In the genomic region with DNA sequence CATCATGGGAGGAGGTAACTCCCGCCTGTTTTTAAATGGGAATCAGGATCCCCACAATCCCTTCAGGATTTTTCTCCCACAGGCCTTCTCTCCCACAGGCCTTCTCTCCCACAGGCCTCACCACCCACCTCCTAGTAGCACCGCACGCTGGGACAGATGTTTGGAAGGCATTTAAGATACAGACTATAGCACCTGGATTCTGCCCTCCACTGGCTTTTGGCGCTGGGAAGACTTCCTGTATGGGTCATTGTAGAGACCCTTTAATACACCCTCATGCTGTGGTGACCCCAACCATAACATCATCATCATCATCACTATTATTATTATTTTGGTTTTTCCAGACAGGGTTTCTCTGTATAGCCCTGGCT, we compare ENCODE assay signal across 13 mouse cellular contexts. TPM values are rescaled to one million over a fixed set of nuclear protein-coding genes. Genes with fewer than 3 reads are reported as not detected.
DNase-seq lines count a peak whose midpoint lies in the region; ATAC-seq and TF ChIP-seq lines count a peak whose summit lies in the region.
"Had no signal": no experiment of that assay in that cellular context is flagged by ENCODE, and none has a peak within 500 bp of the region (broad histone marks: within the 10 kb centered on the region; RNA-seq: fewer than 3 reads in every experiment).

No protein-coding gene starts in this region.

- intact Hi-C loops in gastrocnemius, adult 2 months (cut with DNase I): loop anchor here (2.0 kb wide), 1 partner anchor 23 kb away; the partner anchor contains the start of gene Tnfsf13

- 0 out of 2 replicates have a peak, but pooled peaks cover 5% of the 10 kb centered on the region for H3K4me1 ChIP-seq in hindbrain, postnatal 0 days (ENCODE audit: insufficient read depth, low read length)
- H3K4me1 ChIP-seq in hindbrain, embryonic 13.5 days (replicated peaks): peaks cover 3% of the 10 kb centered on the region; the same call in 1 of the 2 replicates
- H3K4me1 ChIP-seq in E14TG2a.4 (replicated peaks; ENCODE audit: low read depth, low read length): peaks cover 76% of the 10 kb centered on the region
- peaks cover 18% of the 10 kb centered on the region for H3K4me1 ChIP-seq in ES-Bruce4 (ENCODE audit: control insufficient read depth, insufficient read depth, low read length)

- WGBS in hindbrain, postnatal 0 days: 86% methylated on average over 4 of the region's 4 CpGs
- 80% methylated on average over 4 of the region's 4 CpGs for WGBS in hindbrain, embryonic 13.5 days

- TF ChIP-seq CTCF in gastrocnemius, adult 2 months (IDR thresholded peaks at IDR 0.05): no peak
- TF ChIP-seq CTCF in hindbrain, postnatal 0 days (IDR thresholded peaks at IDR 0.05; ENCODE audit: low read depth): no peak
- TF ChIP-seq CTCF in E14TG2a.4 (conservative IDR thresholded peaks at IDR 0.05; ENCODE audit: low read length) (no peak), ES-Bruce4 (IDR thresholded peaks at IDR 0.05; ENCODE audit: low read depth, low read length) (no peak)

- no peaks in the 10 kb centered on the region for H3K36me3 ChIP-seq in hindbrain, postnatal 0 days (ENCODE audit: insufficient read depth, low read length)
- H3K36me3 ChIP-seq in hindbrain, embryonic 13.5 days: no peaks in the 10 kb centered on the region
- H3K36me3 ChIP-seq in E14TG2a.4 (ENCODE audit: insufficient read depth, low read length) (no peaks in the 10 kb centered on the region), ES-Bruce4 (ENCODE audit: control insufficient read depth, insufficient read depth, low read length, poor library complexity, severe bottlenecking) (no peaks in the 10 kb centered on the region)
- H3K36me3 ChIP-seq: embryonic facial prominence, embryonic 12.5 days; heart, embryonic 10.5 days had no signal

- ATAC-seq in hindbrain, postnatal 0 days: no peak
- no peak for ATAC-seq in hindbrain, embryonic 13.5 days (ENCODE audit: low FRiP score)
- ATAC-seq: activated CD4-positive, CD25-positive, alpha-beta regulatory T cell, adult 4 months; intestine, embryonic 16.5 days had no signal

- TF ChIP-seq EP300 in ES-Bruce4 (IDR thresholded peaks at IDR 0.05; ENCODE audit: insufficient read depth, low read depth, low read length): no peak

- no peak overlapping the region for H3K9ac ChIP-seq in hindbrain, postnatal 0 days (replicated peaks; ENCODE audit: low read length)
- H3K9ac ChIP-seq in hindbrain, embryonic 13.5 days: no peak overlapping the region
- H3K9ac ChIP-seq in ES-Bruce4 (ENCODE audit: low read depth, poor library complexity, severe bottlenecking): peak overlapping the region; percentile 59
- H3K9ac ChIP-seq: embryonic facial prominence, embryonic 12.5 days had no signal

- H3K27me3 ChIP-seq in hindbrain, postnatal 0 days (ENCODE audit: insufficient read depth, low read length): no peaks in the 10 kb centered on the region
- no peaks in the 10 kb centered on the region for H3K27me3 ChIP-seq in hindbrain, embryonic 13.5 days
- H3K27me3 ChIP-seq in E14TG2a.4 (ENCODE audit: insufficient read depth, low read length): no peaks in the 10 kb centered on the region
- no peaks in the 10 kb centered on the region for H3K27me3 ChIP-seq in ES-Bruce4 (ENCODE audit: control insufficient read depth, insufficient read depth, low read length, poor library complexity, severe bottlenecking)
- H3K27me3 ChIP-seq: embryonic facial prominence, embryonic 12.5 days; Patski had no signal

- no peak for TF ChIP-seq POLR2A in ES-Bruce4 (IDR thresholded peaks at IDR 0.05; ENCODE audit: insufficient read depth, low read length)

- H3K9me3 ChIP-seq in hindbrain, postnatal 0 days (ENCODE audit: low read length): no peaks in the 10 kb centered on the region
- H3K9me3 ChIP-seq in hindbrain, embryonic 13.5 days: no peaks in the 10 kb centered on the region
- H3K9me3 ChIP-seq in E14TG2a.4 (ENCODE audit: low read length): no peaks in the 10 kb centered on the region
- H3K9me3 ChIP-seq in ES-Bruce4 (replicated peaks; ENCODE audit: control insufficient read depth, insufficient read depth, low read length, poor library complexity, severe bottlenecking): no peaks in the 10 kb centered on the region
- H3K9me3 ChIP-seq: embryonic facial prominence, embryonic 12.5 days; heart, embryonic 10.5 days had no signal

- H3K27ac ChIP-seq in gastrocnemius, adult 2 months: peak overlapping the region; percentile 83
- peak overlapping the region; percentile 32; the same call in 1 of the 2 replicates for H3K27ac ChIP-seq in hindbrain, postnatal 0 days
- H3K27ac ChIP-seq in hindbrain, embryonic 13.5 days: no peak overlapping the region
- H3K27ac ChIP-seq in ES-Bruce4 (ENCODE audit: insufficient read depth, low read length): peak overlapping the region; percentile 99
- H3K27ac ChIP-seq: embryonic facial prominence, embryonic 12.5 days; heart, embryonic 10.5 days had no signal

- no peak overlapping the region for H3K4me2 ChIP-seq in hindbrain, postnatal 0 days (ENCODE audit: low read depth, low read length)
- no peak overlapping the region for H3K4me2 ChIP-seq in hindbrain, embryonic 13.5 days
- H3K4me2 ChIP-seq: embryonic facial prominence, embryonic 12.5 days had no signal

- no peak for DNase-seq in gastrocnemius, adult 2 months
- no peak for DNase-seq in gastrocnemius, postnatal 4 days (ENCODE audit: low spot score in 2 of 2)
- no peak for DNase-seq in hindbrain, postnatal 0 days (ENCODE audit: low spot score)
- no peak for DNase-seq in right cerebral cortex, postnatal 4 days

- no peak overlapping the region for H3K4me3 ChIP-seq in gastrocnemius, adult 2 months
- H3K4me3 ChIP-seq in hindbrain, postnatal 0 days (ENCODE audit: low read length): no peak overlapping the region
- no peak overlapping the region for H3K4me3 ChIP-seq in hindbrain, embryonic 13.5 days
- peak overlapping the region; percentile 67 for H3K4me3 ChIP-seq in E14TG2a.4 (replicated peaks; ENCODE audit: low read length)
- no peak overlapping the region for H3K4me3 ChIP-seq in ES-Bruce4 (ENCODE audit: low read depth, low read length)
- H3K4me3 ChIP-seq: embryonic facial prominence, embryonic 12.5 days; heart, embryonic 10.5 days had no signal

RNA-seq across cellular contexts. Expression of gene Tnfsfm13, which starts 11.6 kb away (rescaled TPM):
- total RNA-seq in gastrocnemius, adult 2 months (2021): 1 to 10 TPM; 1.2 to 1.9 TPM
- total RNA-seq in gastrocnemius, postnatal 4 days (2021): 1 to 10 TPM; 4.3 to 4.6 TPM
- 0.94 and 4.6 TPM in 2 replicates for total RNA-seq in hindbrain, postnatal 0 days (2014; rRNA removed)
- polyA plus RNA-seq in hindbrain, postnatal 0 days (2015; fragmentation: Nextera tagmentation; extraction: Ambion mirVana): 2.0 and 2.8 TPM in 2 replicates
- polyA plus RNA-seq in hindbrain, embryonic 13.5 days (2015; fragmentation: Nextera tagmentation; extraction: Ambion mirVana): 0.98 and 1.2 TPM in 2 replicates
- 1.9 and 3.6 TPM in 2 replicates for polyA plus RNA-seq in ES-Bruce4 (2011; ENCODE audit: insufficient read depth, insufficient read length, low read depth, missing spikeins)
- polyA plus RNA-seq: activated CD4-positive, CD25-positive, alpha-beta regulatory T cell, adult 4 months had no signal

RNA-seq across cellular contexts. Expression of gene Tnfsf12, which starts 11.8 kb away (rescaled TPM):
- 10 to 100 TPM in 1 of 2 experiments, 1 to 10 TPM in 1; 6.5 to 10.6 TPM for total RNA-seq in gastrocnemius, adult 2 months (2021)
- total RNA-seq in gastrocnemius, postnatal 4 days (2021): 10 to 100 TPM; 22.3 to 22.9 TPM
- total RNA-seq in hindbrain, postnatal 0 days (2014; rRNA removed): 3.1 and 7.1 TPM in 2 replicates
- polyA plus RNA-seq in hindbrain, postnatal 0 days (2015; fragmentation: Nextera tagmentation; extraction: Ambion mirVana): 5.0 and 6.0 TPM in 2 replicates
- polyA plus RNA-seq in hindbrain, embryonic 13.5 days (2015; fragmentation: Nextera tagmentation; extraction: Ambion mirVana): 1.8 and 3.6 TPM in 2 replicates
- 3.4 and 4.1 TPM in 2 replicates for polyA plus RNA-seq in ES-Bruce4 (2011; ENCODE audit: insufficient read depth, insufficient read length, low read depth, missing spikeins)
- polyA plus RNA-seq: activated CD4-positive, CD25-positive, alpha-beta regulatory T cell, adult 4 months had no signal

RNA-seq across cellular contexts. Expression of gene Tnfsf13, which starts 21.9 kb away (rescaled TPM):
- total RNA-seq in gastrocnemius, adult 2 months (2021): 1 to 10 TPM in 1 of 2 experiments, under 1 TPM in 1; 0.64 to 1.1 TPM
- 1 to 10 TPM; 1.0 to 2.9 TPM for total RNA-seq in gastrocnemius, postnatal 4 days (2021)
- 0.14 and 1.8 TPM in 2 replicates for total RNA-seq in hindbrain, postnatal 0 days (2014; rRNA removed)
- 0.76 and 0.98 TPM in 2 replicates for polyA plus RNA-seq in hindbrain, postnatal 0 days (2015; fragmentation: Nextera tagmentation; extraction: Ambion mirVana)
- polyA plus RNA-seq in hindbrain, embryonic 13.5 days (2015; fragmentation: Nextera tagmentation; extraction: Ambion mirVana): 0.36 and 0.53 TPM in 2 replicates
- polyA plus RNA-seq in ES-Bruce4 (2011; ENCODE audit: insufficient read depth, insufficient read length, low read depth, missing spikeins): 1.3 and 2.9 TPM in 2 replicates
- polyA plus RNA-seq: activated CD4-positive, CD25-positive, alpha-beta regulatory T cell, adult 4 months; forebrain, embryonic 11.5 days had no signal

RNA-seq across cellular contexts. Expression of gene Senp3, which starts 25.6 kb away (rescaled TPM):
- total RNA-seq in gastrocnemius, adult 2 months (2021): 10 to 100 TPM; 25.4 to 28.1 TPM
- 10 to 100 TPM; 43.5 to 45.9 TPM for total RNA-seq in gastrocnemius, postnatal 4 days (2021)
- 68.6 and 90.4 TPM in 2 replicates for total RNA-seq in hindbrain, postnatal 0 days (2014; rRNA removed)
- polyA plus RNA-seq in hindbrain, postnatal 0 days (2015; fragmentation: Nextera tagmentation; extraction: Ambion mirVana): 69.2 and 69.3 TPM in 2 replicates
- 94.7 and 95.9 TPM in 2 replicates for polyA plus RNA-seq in hindbrain, embryonic 13.5 days (2015; fragmentation: Nextera tagmentation; extraction: Ambion mirVana)
- 198 and 221 TPM in 2 replicates for polyA plus RNA-seq in ES-Bruce4 (2011; ENCODE audit: insufficient read depth, insufficient read length, low read depth, missing spikeins)

RNA-seq across cellular contexts. Expression of gene Eif4a1, which starts 35.2 kb away (rescaled TPM):
- 10 to 100 TPM; 98.0 to 98.5 TPM for total RNA-seq in gastrocnemius, adult 2 months (2021)
- total RNA-seq in gastrocnemius, postnatal 4 days (2021): 100 to 1,000 TPM; 295 to 317 TPM
- 696 and 745 TPM in 2 replicates for total RNA-seq in hindbrain, postnatal 0 days (2014; rRNA removed)
- polyA plus RNA-seq in hindbrain, postnatal 0 days (2015; fragmentation: Nextera tagmentation; extraction: Ambion mirVana): 427 and 463 TPM in 2 replicates
- 528 and 537 TPM in 2 replicates for polyA plus RNA-seq in hindbrain, embryonic 13.5 days (2015; fragmentation: Nextera tagmentation; extraction: Ambion mirVana)
- polyA plus RNA-seq in ES-Bruce4 (2011; ENCODE audit: insufficient read depth, insufficient read length, low read depth, missing spikeins): 1,464 and 1,502 TPM in 2 replicates
